Mouse (Mus musculus) stomach, postnatal 0 days (tissue): ENCODE data around the gene Sik1.

Experiments used
- CTCF ChIP-seq: IDR thresholded peaks from 2 replicates; pipeline ENCODE4 v1.5.1; 2016; ENCODE audit warnings: antibody characterized with exemption, low read depth, mild to moderate bottlenecking, moderate library complexity
- EP300 ChIP-seq: optimal IDR thresholded peaks from 2 replicates; pipeline ENCODE3; 2016; ENCODE audit warnings: antibody characterized with exemption

DNA sequence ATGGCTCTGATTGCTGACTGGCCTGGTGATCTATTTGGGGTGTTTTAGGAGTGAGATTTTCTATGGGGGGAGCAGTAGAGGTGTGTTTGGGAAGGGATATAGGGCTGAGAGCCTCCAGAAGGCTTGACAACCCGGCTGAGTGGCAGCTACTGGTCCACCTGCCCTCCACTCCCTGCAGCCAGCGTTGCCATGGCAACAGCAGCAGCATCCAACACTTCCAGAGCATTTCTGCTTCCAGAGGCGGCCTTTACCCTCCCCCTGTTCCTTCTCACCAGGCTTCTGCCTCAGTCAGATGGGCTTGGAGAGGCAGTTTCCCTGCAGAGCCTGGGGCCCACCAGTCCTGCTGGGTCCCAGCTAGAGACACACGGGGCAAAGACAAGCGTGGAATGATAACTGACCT is 38.4 kb downstream of the Sik1 start:
- TF ChIP-seq EP300 (no peak), CTCF (no peak)
